Mouse (Mus musculus) MEL (cell line): ENCODE measurements at regions not wholly inside any gene's neighbourhood (a gene's known extent, or its start where the extent isn't known, plus 50 kb on each side); places are given as distances from the start of the nearest gene placed in this dataset.

Experiments
- POLR2A ChIP-seq, 2 experiments: IDR thresholded peaks; 2 replicates each; pipeline ENCODE4 v1.6.1; 2011 to 2012; ENCODE audit warnings: low read length in 2 of 2, mild to moderate bottlenecking in 2 of 2, control low read depth in 1 of 2, improper control_type of control experiment in 1 of 2, low read depth in 1 of 2, moderate library complexity in 1 of 2; ENCODE audit not compliant: control insufficient read depth in 1 of 2, insufficient read depth in 1 of 2, poor library complexity in 1 of 2
- SIN3A ChIP-seq: IDR thresholded peaks from 2 replicates; pipeline ENCODE4 v1.6.1; 2012; ENCODE audit warnings: low read length, improper control_type of control experiment, inconsistent platforms

DNA sequence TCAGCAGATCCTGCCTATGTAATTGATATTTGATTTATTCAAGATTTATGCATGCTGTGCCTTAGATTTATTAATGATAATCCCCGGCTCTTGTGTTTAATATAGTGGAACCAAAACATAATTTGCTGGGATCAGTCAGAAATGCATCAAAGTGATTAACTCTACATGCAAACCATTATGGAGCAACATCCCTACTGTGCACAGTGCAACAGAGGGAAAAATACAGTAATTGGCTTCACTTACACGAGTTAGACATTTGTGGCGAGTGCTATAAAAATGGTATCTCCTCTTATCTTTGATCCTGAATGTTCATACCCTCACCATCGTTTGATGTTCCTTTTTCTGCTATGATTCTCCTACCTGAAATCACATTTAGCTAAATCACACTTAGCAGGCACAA is 238.8 kb upstream of the Meis1 start:
- TF ChIP-seq SIN3A (no peak), POLR2A (IDR thresholded peaks at IDR 0.05; ENCODE audit: control insufficient read depth in 1 of 2, insufficient read depth in 1 of 2, low read depth in 1 of 2, low read length in 2 of 2, poor library complexity in 1 of 2) (no peak)
